Mouse (Mus musculus) adrenal gland (tissue): Measurements from ENCODE around the gene Gtsf1.

Experiments
- intact Hi-C: fragments of 180-260 bp; cut with DNase I; formaldehyde crosslinking; loops from one replicate; pipeline ENCODE4 v1.15.1; 2025

The Gtsf1 gene

DNA sequence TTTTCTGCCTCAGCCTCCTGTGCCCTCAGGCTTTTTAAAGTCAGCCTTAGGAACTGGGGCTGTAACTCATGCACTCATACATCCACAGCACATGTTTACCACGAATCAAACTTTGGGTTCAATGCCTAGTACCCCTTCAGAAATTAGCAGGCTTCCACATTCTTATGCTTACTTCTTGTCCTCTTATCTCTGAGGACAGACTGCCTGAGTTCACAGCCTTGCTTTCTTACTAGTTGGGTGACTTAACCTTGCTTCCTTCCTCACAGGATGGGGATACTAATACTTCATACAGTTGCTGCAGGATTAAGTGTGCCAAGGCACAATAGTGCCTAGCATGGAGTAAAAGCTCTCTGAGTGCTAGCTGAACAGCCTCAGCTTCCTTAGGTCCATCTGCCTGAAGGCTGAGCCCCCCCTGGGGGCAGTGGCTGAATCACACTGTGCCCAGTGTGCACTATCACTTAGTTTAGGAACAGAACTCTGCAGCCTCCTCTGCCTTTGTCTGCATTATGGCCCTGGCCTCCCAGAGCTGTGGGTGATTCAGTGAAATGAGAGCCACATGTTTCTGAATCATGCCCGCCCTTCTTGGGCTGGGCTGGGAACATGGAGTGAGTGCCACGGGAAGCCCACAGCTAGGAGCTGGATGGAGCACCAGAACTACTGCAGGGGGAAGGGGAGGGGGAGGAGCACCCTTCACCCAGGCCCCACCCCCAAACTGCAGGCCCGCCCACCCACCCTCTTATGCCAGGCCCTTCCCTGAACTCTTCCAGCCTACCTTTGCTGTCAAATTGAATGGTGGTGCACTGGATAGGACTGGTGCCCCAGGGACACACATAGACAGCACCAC, 71.8 kb downstream of the Gtsf1 start:
- intact Hi-C loops: no loop called here

DNA sequence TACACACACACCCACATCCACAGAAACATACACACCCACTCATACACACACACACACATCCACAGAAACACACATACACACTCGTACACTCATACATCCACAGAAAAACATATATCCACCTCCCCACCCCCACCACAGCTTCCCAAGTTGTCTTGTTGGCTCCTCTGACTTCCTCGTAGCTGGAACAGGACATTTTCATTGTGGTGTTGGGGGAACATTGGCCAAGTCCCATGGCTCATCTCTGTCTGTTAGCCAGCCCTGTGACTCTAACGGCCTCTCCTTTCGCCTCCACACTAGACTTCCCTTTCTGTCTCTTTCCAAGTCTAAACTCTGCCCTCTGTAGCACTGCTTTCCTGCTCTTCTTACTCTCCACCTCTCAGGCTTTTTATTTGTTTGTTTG, 72.5 kb downstream of the Gtsf1 start:
- intact Hi-C loops: no loop called here

DNA sequence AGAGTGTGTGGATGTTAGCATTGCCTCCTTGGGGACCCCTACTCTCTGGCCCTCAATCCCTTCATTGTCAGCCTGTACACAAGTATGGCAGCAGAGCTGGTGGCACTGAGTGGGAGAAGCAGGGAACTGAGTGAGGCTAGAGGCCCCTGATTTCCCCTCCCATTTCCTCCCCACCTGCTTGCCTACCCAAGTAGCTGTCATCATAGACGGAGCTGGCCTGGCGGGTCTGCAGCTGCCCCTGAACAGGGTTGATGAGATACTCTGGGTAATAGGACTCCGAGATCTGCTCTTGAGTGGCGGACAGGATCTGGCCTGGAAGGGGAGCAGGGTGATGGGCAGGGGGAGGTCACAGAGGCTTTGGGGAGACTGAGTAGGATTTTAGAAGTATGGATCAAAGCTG, 74.1 kb downstream of the Gtsf1 start:
- intact Hi-C loops: no loop called here

DNA sequence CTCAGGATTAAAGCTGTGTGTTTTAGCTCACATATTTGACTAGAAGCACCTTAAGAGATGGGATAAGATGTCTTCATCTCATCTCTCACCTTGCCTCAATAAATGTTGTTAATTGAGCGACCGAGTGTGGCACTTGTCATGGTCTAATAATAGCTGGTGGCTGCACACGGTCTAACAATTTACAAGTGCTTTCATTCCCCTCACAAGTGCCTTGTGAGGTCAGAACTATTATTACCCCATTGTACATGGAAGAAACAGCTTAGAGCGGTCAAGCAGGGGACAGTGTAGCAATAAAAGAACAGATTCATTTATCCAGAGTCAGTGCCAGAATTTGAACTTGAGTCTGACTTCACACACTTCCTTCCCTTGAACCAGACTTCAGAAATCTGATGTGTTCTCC, 74.8 kb downstream of the Gtsf1 start:
- intact Hi-C loops: no loop called here

DNA sequence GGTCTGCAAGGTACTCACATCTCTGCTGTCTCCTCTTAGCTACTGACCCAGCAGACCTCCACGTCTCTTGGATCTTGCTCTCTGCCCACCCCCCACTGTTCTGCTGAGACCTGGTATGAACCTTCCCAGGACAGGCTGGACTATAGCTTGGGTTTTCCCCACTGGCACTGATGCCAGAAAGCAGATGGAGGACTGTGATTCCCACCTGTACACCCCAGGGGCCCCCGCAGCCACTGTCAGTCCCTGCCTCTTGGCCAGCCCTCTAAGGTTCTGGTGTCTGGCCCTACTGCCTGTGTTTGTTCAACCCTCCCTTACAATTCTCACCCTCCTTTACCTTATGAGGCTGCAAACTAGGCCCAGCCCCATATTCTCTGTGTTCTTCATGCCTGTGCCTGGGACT, 75.6 kb downstream of the Gtsf1 start:
- intact Hi-C loops: no loop called here

DNA sequence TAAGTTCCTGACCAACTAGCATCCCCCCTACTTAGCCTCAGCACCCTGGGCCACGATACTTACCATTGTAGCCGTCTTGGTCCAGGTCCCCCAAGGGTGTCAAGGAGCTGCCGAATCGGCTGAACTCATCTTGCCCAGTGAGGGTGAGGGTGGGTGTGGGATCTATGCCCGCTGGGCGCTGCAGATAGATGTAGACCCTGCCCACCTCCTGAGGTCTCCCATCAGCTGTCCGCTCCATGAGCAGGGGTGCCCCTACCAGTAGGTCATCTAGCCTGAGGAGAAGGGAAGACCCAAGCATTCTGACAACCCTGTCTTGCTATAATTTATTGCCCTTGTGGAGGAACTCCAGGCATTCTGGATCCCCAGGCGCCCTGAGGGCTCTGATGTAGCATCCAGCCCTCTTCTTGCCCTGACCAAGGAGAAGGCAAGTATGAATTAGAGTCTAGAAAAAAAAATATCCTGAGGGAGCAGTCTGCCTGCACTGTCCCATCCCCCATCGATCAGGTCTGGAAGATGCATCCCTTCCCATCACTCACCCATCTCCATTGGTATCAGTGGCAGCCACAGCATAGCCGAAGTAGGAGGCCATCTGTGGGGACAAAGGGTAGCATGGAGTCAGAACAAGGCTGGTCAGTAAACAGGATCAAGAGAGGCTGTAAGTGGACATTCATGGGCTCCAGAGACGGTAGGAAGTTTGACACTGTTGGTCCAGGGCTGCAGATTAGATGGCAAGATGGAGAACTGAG, 76.6 kb downstream of the Gtsf1 start:
- intact Hi-C loops: no loop called here

DNA sequence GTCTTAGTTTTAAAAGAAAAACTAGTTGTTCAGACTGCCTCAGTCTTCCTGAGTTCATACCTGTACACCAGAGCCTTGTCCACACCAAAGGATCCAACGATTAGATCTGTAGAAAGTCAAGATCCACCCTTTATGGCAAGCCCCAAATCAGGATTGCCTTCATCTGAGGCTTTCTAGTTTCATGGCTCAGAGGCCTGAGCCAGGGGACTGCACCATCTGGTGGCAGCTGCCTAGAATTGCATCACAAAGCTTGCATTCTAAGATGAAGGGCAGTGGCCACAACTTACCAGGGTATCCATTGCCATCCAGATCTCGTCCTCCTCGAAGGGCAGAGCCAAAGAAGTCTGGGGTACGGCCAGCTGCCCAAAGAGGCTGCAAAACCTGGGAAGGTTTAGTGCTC, 77.4 kb downstream of the Gtsf1 start:
- intact Hi-C loops: no loop called here
